Mouse (Mus musculus): ENCODE data around the gene Bclaf1. TPM values are rescaled to one million over a fixed set of nuclear protein-coding genes. Genes with fewer than 3 reads are reported as not detected.

Gene Bclaf1
- polyA plus RNA-seq (2012; ENCODE audit: insufficient read depth, insufficient read length, missing spikeins) = 136 and 169 TPM in 2 replicates

DNA sequence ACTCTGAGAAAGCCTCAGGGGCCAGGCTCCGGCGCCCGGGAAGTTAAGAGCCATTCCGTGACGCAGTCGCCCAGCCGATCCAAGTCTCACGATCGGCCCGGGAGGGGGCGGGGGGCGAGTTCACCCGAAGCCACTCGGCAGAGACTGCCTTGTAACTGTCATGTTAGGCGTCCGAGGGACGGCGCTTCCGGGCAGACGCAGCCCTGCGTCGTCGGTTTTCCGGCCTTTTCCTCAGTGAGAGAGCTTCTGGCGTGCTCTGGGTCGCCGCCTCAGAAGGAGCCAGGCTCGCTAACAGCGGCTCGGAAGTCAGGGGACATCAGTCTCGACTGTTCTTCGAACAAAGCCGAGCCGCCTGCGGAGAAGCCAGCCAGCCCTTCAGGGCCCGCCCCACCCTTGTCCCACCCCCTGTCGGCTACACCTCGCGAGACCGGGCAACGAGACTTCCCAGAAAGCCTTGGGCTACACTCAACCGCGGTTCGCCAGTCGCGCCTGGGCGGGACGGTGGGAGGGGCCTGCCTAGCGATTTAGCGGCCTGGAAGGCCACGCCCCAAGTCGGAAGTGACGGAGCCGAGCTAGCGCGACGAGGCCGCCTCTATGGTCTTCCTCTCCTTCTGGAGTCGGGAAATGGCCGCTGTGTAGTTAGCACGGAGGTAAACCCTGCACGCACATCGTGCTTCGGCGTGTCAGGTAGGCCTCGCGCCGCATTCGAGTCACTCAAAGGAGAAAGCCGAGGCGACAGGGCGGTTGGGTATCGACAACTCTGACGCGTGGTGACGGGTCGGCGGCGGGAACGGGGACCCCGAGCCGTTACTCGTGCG is at the start of gene Bclaf1:
TSS of gene Bclaf1 (plus strand) at position 552 of the 818 bp plus-strand sequence.
- Histone ChIP-seq H3K27ac (ENCODE audit: insufficient read depth, low read depth, low read length) (peak within 1 kb of the TSS; percentile 96), H3K4me1 (ENCODE audit: control insufficient read depth, insufficient read depth, low read length) (peaks cover 7% of the 10 kb centered on the region), H3K4me3 (ENCODE audit: insufficient read depth, low read length) (peak within 1 kb of the TSS; percentile 90)
- no peak for TF ChIP-seq POLR2A (IDR thresholded peaks at IDR 0.05; ENCODE audit: borderline replicate concordance, low read depth, low read length)
- no peak for TF ChIP-seq CTCF (IDR thresholded peaks at IDR 0.05; ENCODE audit: low read depth, low read length)

GRCm38 (mm10) chr10:20262896-20263295 is 49.4 kb upstream of the Bclaf1 start:
- Histone ChIP-seq H3K27ac (ENCODE audit: insufficient read depth, low read depth, low read length) (no peak overlapping the region), H3K4me3 (ENCODE audit: insufficient read depth, low read length) (no peak overlapping the region), H3K4me1 (ENCODE audit: control insufficient read depth, insufficient read depth, low read length) (no peaks in the 10 kb centered on the region)
- no peak for TF ChIP-seq CTCF (IDR thresholded peaks at IDR 0.05; ENCODE audit: low read depth, low read length)
- no peak for TF ChIP-seq POLR2A (IDR thresholded peaks at IDR 0.05; ENCODE audit: borderline replicate concordance, low read depth, low read length)

DNA sequence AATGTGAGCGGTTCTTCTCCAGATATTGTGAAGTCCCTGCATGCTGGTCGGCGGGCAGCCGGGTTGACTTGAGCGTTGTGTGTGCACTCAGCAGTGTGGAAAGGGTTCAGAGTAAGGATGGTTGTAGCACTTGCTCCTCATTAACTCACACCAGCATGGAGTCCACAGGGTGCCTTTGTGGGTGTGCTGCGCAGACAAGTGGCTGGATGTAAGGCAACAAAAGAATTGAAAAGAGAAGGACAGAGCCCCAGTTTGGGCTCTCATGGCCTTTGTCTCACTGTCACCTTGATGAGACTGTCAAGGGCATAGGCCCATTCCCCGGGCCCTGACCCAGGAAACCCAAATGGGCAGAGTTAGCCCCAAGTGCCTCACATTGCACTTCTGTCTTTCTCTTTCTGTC is 47.8 kb upstream of the Bclaf1 start:
- no peak for TF ChIP-seq CTCF (IDR thresholded peaks at IDR 0.05; ENCODE audit: low read depth, low read length)
- TF ChIP-seq POLR2A (IDR thresholded peaks at IDR 0.05; ENCODE audit: borderline replicate concordance, low read depth, low read length) = no peak
- Histone ChIP-seq H3K27ac (ENCODE audit: insufficient read depth, low read depth, low read length) (no peak overlapping the region), H3K4me1 (ENCODE audit: control insufficient read depth, insufficient read depth, low read length) (no peaks in the 10 kb centered on the region), H3K4me3 (ENCODE audit: insufficient read depth, low read length) (no peak overlapping the region)

DNA sequence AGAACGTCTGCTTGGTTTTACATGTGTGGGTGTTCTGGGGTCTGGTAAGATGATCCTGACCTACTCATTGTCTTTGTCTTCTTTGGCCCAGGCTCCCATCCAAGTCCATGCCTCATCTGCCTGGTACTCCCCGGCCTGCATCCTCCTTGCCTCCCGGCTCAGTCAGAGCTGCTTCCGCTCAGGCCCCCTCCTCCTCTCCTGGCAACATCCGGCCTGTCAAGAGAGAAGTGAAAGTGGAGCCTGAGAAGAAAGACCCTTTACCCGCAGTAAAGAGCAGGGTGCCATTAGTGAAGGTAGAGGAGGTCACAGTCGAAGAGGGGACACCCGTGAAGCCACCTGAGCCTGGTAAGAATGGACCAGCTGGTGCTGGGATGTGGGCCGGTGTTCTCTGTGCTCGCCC is 45.2 kb upstream of the Bclaf1 start:
- H3K27ac ChIP-seq (ENCODE audit: insufficient read depth, low read depth, low read length) = no peak overlapping the region
- H3K4me1 ChIP-seq (ENCODE audit: control insufficient read depth, insufficient read depth, low read length) = no peaks in the 10 kb centered on the region
- no peak for TF ChIP-seq CTCF (IDR thresholded peaks at IDR 0.05; ENCODE audit: low read depth, low read length)
- no peak for TF ChIP-seq POLR2A (IDR thresholded peaks at IDR 0.05; ENCODE audit: borderline replicate concordance, low read depth, low read length)
- H3K4me3 ChIP-seq (ENCODE audit: insufficient read depth, low read length) = no peak overlapping the region

DNA sequence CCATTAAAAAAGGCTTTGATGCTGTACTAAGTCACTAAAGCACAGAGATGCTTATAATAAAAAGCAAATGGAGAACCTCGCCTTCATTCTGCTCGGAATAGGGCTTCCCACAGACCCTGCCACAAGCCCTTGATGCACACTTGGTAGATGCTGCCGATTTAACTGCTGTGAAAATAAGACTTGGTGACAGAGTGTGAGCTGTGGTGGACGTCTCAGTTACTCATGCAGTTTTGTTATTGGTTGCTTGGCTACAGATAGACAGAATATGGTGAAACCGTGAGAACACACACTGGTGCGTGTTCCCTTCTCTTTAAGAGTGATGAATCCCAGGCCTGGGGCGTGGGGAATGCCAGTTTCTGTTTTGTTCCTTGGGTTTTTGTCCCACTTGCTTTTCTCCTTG is 43.3 kb upstream of the Bclaf1 start:
- TF ChIP-seq POLR2A (IDR thresholded peaks at IDR 0.05; ENCODE audit: borderline replicate concordance, low read depth, low read length) (no peak), CTCF (IDR thresholded peaks at IDR 0.05; ENCODE audit: low read depth, low read length) (no peak)
- no peak overlapping the region for H3K4me3 ChIP-seq (ENCODE audit: insufficient read depth, low read length)
- H3K27ac ChIP-seq (ENCODE audit: insufficient read depth, low read depth, low read length) = no peak overlapping the region
- no peaks in the 10 kb centered on the region for H3K4me1 ChIP-seq (ENCODE audit: control insufficient read depth, insufficient read depth, low read length)

DNA sequence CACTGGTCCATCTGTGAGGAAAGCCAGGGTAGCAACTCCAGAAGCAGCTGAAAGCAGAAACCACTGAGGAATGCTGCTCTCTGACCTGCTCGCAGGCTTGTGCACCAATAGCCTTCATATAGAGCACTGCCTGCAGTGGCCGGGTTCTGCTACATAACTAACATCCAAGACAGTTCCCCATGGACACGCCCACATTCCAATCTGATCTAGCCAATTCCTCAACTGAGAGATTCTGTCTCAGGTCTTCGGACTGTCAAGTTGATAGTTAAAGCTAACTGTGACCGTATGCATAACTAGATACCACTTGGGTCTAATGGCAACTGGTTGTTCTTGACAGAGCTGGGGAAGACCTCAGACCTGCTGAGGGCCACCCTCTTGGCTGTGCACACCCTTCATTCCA is 39.9 kb upstream of the Bclaf1 start:
- H3K4me3 ChIP-seq (ENCODE audit: insufficient read depth, low read length) = no peak overlapping the region
- H3K27ac ChIP-seq (ENCODE audit: insufficient read depth, low read depth, low read length) = no peak overlapping the region
- TF ChIP-seq CTCF (IDR thresholded peaks at IDR 0.05; ENCODE audit: low read depth, low read length) = no peak
- TF ChIP-seq POLR2A (IDR thresholded peaks at IDR 0.05; ENCODE audit: borderline replicate concordance, low read depth, low read length) = no peak
- H3K4me1 ChIP-seq (ENCODE audit: control insufficient read depth, insufficient read depth, low read length) = no peaks in the 10 kb centered on the region

DNA sequence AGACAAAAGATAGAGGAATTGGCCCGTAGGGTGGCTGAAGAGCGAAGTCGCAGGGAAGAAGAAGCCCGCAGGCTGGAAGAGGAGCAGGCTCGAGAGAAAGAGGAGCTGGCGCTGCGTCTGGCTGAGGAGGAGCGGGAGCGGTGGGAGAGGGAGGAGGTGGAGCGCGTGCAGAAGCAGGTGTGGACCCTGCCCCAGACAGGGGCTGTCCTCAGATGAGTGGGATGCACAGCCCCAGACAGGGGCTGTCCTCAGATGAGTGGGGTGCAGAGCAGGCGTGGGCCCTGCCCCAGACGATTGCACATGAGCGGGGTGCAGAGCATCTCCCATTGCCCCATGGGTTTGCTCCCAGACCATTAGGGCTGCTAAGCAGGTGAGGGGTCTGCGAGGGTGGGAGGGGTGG is 39.0 kb upstream of the Bclaf1 start:
- H3K27ac ChIP-seq (ENCODE audit: insufficient read depth, low read depth, low read length) = no peak overlapping the region
- TF ChIP-seq CTCF (IDR thresholded peaks at IDR 0.05; ENCODE audit: low read depth, low read length) = no peak
- TF ChIP-seq POLR2A (IDR thresholded peaks at IDR 0.05; ENCODE audit: borderline replicate concordance, low read depth, low read length) = no peak
- H3K4me1 ChIP-seq (ENCODE audit: control insufficient read depth, insufficient read depth, low read length) = no peaks in the 10 kb centered on the region
- no peak overlapping the region for H3K4me3 ChIP-seq (ENCODE audit: insufficient read depth, low read length)

- H3K4me3 ChIP-seq (ENCODE audit: insufficient read depth, low read length) = no peak overlapping the region
- TF ChIP-seq POLR2A (IDR thresholded peaks at IDR 0.05; ENCODE audit: borderline replicate concordance, low read depth, low read length) (no peak), CTCF (IDR thresholded peaks at IDR 0.05; ENCODE audit: low read depth, low read length) (no peak)
- H3K4me1 ChIP-seq (ENCODE audit: control insufficient read depth, insufficient read depth, low read length) = no peaks in the 10 kb centered on the region
- H3K27ac ChIP-seq (ENCODE audit: insufficient read depth, low read depth, low read length) = no peak overlapping the region
Measured at GRCm38 (mm10) chr10:20274022-20274421, 38.2 kb upstream of the Bclaf1 start.

- Histone ChIP-seq H3K4me3 (ENCODE audit: insufficient read depth, low read length) (no peak overlapping the region), H3K4me1 (ENCODE audit: control insufficient read depth, insufficient read depth, low read length) (no peaks in the 10 kb centered on the region), H3K27ac (ENCODE audit: insufficient read depth, low read depth, low read length) (no peak overlapping the region)
- TF ChIP-seq POLR2A (IDR thresholded peaks at IDR 0.05; ENCODE audit: borderline replicate concordance, low read depth, low read length) (no peak), CTCF (IDR thresholded peaks at IDR 0.05; ENCODE audit: low read depth, low read length) (no peak)
Measured at GRCm38 (mm10) chr10:20281456-20281855, 30.8 kb upstream of the Bclaf1 start.

DNA sequence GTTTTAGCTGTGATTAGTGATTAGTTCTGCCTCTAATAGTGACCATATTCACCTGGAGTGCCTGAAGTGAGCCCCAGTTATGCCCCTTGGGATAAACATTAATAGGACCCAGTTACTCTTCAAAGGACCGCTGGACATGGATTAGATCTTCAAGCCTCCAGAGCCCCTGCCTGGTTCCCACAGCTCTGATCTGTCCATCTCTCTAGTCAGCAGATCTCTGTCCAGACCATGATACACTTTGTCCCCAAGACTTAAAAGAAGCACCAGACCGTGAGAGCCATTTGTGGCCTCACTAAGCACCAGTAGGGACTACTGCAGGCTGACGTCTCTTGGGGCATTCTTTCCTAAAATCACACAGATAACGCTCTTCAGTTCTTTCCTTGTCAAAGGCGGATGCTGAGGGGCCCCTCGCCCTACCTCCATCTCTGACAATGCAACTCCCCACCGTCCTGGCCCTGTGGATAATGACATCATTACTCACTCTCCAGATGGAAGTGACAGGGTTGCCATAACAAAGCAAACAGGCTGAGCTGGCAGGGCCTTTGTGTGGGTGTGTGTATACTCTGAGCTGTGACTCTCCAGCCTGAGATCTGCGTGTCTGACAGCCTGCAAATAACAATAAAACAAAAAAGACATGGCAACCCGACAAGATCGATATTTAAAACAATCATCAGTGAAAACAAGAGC is 26.8 kb upstream of the Bclaf1 start:
- TF ChIP-seq CTCF (IDR thresholded peaks at IDR 0.05; ENCODE audit: low read depth, low read length) (no peak), POLR2A (IDR thresholded peaks at IDR 0.05; ENCODE audit: borderline replicate concordance, low read depth, low read length) (no peak)
- H3K4me3 ChIP-seq (ENCODE audit: insufficient read depth, low read length) = no peak overlapping the region
- H3K4me1 ChIP-seq (ENCODE audit: control insufficient read depth, insufficient read depth, low read length) = no peaks in the 10 kb centered on the region
- no peak overlapping the region for H3K27ac ChIP-seq (ENCODE audit: insufficient read depth, low read depth, low read length)
